Mouse (Mus musculus): ENCODE data around the gene Slc36a1. TPM values are rescaled to one million over a fixed set of nuclear protein-coding genes. Genes with fewer than 3 reads are reported as not detected.

The Slc36a1 gene
- polyA plus RNA-seq, 1 experiment: 41.5 TPM

GRCm38 (mm10) chr11:55218473-55218872 lies 14.3 kb downstream of the Slc36a1 start:
- 0 out of 2 replicates have a peak, but pooled peaks cover 3% of the 10 kb centered on the region for H3K4me1 ChIP-seq (ENCODE audit: control insufficient read depth, insufficient read depth, low read length)
- 88% methylated on average over 3 of the region's 3 CpGs for WGBS
- H3K27ac ChIP-seq (ENCODE audit: insufficient read depth, low read length): no peak overlapping the region
- no peak overlapping the region for H3K4me3 ChIP-seq (replicated peaks; ENCODE audit: insufficient read depth, low read depth, low read length)
- no peaks in the 10 kb centered on the region for H3K27me3 ChIP-seq (ENCODE audit: control insufficient read depth, insufficient read depth, low read length)
- TF ChIP-seq CTCF (IDR thresholded peaks at IDR 0.05; ENCODE audit: borderline replicate concordance, insufficient read depth, low read depth, low read length) (no peak), POLR2A (IDR thresholded peaks at IDR 0.05; ENCODE audit: borderline replicate concordance, insufficient read depth, low read length) (no peak)
- DNase-seq: no peak

- no peaks in the 10 kb centered on the region for H3K4me1 ChIP-seq (ENCODE audit: control insufficient read depth, insufficient read depth, low read length)
- WGBS: 74% methylated on average over 7 of the region's 7 CpGs
- H3K27ac ChIP-seq (ENCODE audit: insufficient read depth, low read length): no peak overlapping the region
- no peak for TF ChIP-seq CTCF (IDR thresholded peaks at IDR 0.05; ENCODE audit: borderline replicate concordance, insufficient read depth, low read depth, low read length)
- no peak for TF ChIP-seq POLR2A (IDR thresholded peaks at IDR 0.05; ENCODE audit: borderline replicate concordance, insufficient read depth, low read length)
- no peak for DNase-seq
- no peak overlapping the region for H3K4me3 ChIP-seq (replicated peaks; ENCODE audit: insufficient read depth, low read depth, low read length)
- H3K27me3 ChIP-seq (ENCODE audit: control insufficient read depth, insufficient read depth, low read length): no peaks in the 10 kb centered on the region
These were observed 17.2 kb downstream of the Slc36a1 start for GRCm38 (mm10) chr11:55221306-55221705.

DNA sequence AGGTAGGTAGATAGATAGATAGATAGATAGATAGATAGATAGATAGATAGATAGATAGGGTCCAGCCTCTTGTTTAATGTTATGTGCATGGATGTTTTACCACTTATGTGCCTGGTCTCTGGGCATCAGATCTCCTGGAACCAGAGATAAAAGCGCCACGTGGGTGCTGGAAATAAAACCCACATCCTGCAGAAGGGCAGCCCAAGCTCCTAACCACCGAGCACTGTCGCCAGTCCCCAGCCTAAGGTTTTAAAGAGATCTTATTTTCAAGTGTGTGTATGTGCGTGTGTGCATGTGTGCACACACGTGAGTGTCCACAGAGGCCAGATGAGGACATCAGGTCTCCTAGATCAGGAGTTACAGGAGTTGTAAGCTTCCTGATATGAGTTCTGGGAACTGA lies 26.9 kb downstream of the Slc36a1 start:
- TF ChIP-seq POLR2A (IDR thresholded peaks at IDR 0.05; ENCODE audit: borderline replicate concordance, insufficient read depth, low read length) (no peak), CTCF (IDR thresholded peaks at IDR 0.05; ENCODE audit: borderline replicate concordance, insufficient read depth, low read depth, low read length) (no peak)
- 92% methylated on average over 6 of the region's 6 CpGs for WGBS
- Histone ChIP-seq H3K27me3 (ENCODE audit: control insufficient read depth, insufficient read depth, low read length) (no peaks in the 10 kb centered on the region), H3K27ac (ENCODE audit: insufficient read depth, low read length) (no peak overlapping the region), H3K4me1 (ENCODE audit: control insufficient read depth, insufficient read depth, low read length) (peaks cover 19% of the 10 kb centered on the region), H3K4me3 (replicated peaks; ENCODE audit: insufficient read depth, low read depth, low read length) (no peak overlapping the region)
- no peak for DNase-seq

DNA sequence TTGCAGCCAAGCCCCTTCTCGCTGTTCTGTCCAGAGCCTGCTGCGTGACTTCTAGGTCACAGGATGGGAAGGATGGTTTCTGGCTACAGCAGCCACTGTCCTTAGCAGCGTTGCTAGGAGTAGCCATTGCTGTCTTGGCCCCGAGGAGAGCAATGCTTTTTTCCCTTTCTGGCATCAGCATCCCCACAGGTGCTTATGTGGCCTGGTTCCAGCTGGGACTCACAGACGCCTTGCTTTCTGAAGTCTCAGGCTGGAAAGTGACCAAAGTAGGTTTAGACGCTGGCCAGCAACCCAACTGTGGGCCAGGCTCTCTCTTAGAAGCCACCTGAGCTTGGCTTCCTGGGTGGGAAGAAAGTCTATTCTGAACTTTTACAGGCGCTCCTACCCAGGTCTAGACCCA lies 30.1 kb downstream of the Slc36a1 start:
- TF ChIP-seq CTCF (IDR thresholded peaks at IDR 0.05; ENCODE audit: borderline replicate concordance, insufficient read depth, low read depth, low read length) (no peak), POLR2A (IDR thresholded peaks at IDR 0.05; ENCODE audit: borderline replicate concordance, insufficient read depth, low read length) (no peak)
- H3K27ac ChIP-seq (ENCODE audit: insufficient read depth, low read length): no peak overlapping the region
- H3K27me3 ChIP-seq (ENCODE audit: control insufficient read depth, insufficient read depth, low read length): no peaks in the 10 kb centered on the region
- 11% methylated on average over 7 of the region's 7 CpGs for WGBS
- H3K4me3 ChIP-seq (replicated peaks; ENCODE audit: insufficient read depth, low read depth, low read length): no peak overlapping the region
- DNase-seq: peak; percentile 81 to 86
- peaks cover 23% of the 10 kb centered on the region for H3K4me1 ChIP-seq (ENCODE audit: control insufficient read depth, insufficient read depth, low read length)

- 53% methylated on average over 4 of the region's 4 CpGs for WGBS
- TF ChIP-seq CTCF (IDR thresholded peaks at IDR 0.05; ENCODE audit: borderline replicate concordance, insufficient read depth, low read depth, low read length) (no peak), POLR2A (IDR thresholded peaks at IDR 0.05; ENCODE audit: borderline replicate concordance, insufficient read depth, low read length) (no peak)
These were observed 30.6 kb downstream of the Slc36a1 start for GRCm38 (mm10) chr11:55234791-55235190.

DNA sequence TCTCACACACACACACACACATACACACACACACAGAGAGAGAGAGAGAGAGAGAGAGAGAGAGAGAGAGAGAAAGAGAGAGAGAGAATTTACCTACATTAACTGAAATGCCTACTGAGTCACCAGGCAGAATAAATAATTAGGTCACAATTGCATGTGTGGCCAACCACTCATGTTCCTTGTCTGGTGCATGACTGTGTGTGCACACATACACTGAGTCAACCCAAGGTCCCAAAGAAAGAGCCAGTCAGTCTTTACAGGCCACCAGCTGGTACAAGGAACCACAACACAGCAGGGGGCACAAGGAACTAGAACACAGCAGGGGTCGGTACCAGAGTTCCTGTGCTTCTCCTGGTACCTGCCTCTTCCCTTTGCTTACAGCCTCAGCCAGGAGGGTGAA lies 32.7 kb downstream of the Slc36a1 start:
- H3K4me1 ChIP-seq (ENCODE audit: control insufficient read depth, insufficient read depth, low read length): peaks cover 23% of the 10 kb centered on the region
- no peak for DNase-seq
- no peak overlapping the region for H3K27ac ChIP-seq (ENCODE audit: insufficient read depth, low read length)
- H3K4me3 ChIP-seq (replicated peaks; ENCODE audit: insufficient read depth, low read depth, low read length): no peak overlapping the region
- H3K27me3 ChIP-seq (ENCODE audit: control insufficient read depth, insufficient read depth, low read length): no peaks in the 10 kb centered on the region
- WGBS: 77% methylated on average over 1 of the region's 1 CpGs
- TF ChIP-seq POLR2A (IDR thresholded peaks at IDR 0.05; ENCODE audit: borderline replicate concordance, insufficient read depth, low read length) (no peak), CTCF (IDR thresholded peaks at IDR 0.05; ENCODE audit: borderline replicate concordance, insufficient read depth, low read depth, low read length) (no peak)

More at GRCm38 (mm10) chr11:55234791-55235190, 30.6 kb downstream of the Slc36a1 start:
- Histone ChIP-seq H3K4me3 (replicated peaks; ENCODE audit: insufficient read depth, low read depth, low read length) (no peak overlapping the region), H3K27me3 (ENCODE audit: control insufficient read depth, insufficient read depth, low read length) (no peaks in the 10 kb centered on the region), H3K4me1 (ENCODE audit: control insufficient read depth, insufficient read depth, low read length) (peaks cover 23% of the 10 kb centered on the region), H3K27ac (ENCODE audit: insufficient read depth, low read length) (no peak overlapping the region)
- no peak for DNase-seq

GRCm38 (mm10) chr11:55239496-55239895 lies 35.3 kb downstream of the Slc36a1 start:
- H3K4me3 ChIP-seq (replicated peaks; ENCODE audit: insufficient read depth, low read depth, low read length): no peak overlapping the region
- WGBS: 77% methylated on average over 3 of the region's 3 CpGs
- DNase-seq: no peak
- no peaks in the 10 kb centered on the region for H3K27me3 ChIP-seq (ENCODE audit: control insufficient read depth, insufficient read depth, low read length)
- H3K27ac ChIP-seq (ENCODE audit: insufficient read depth, low read length): no peak overlapping the region
- H3K4me1 ChIP-seq (ENCODE audit: control insufficient read depth, insufficient read depth, low read length): peaks cover 10% of the 10 kb centered on the region
- no peak for TF ChIP-seq CTCF (IDR thresholded peaks at IDR 0.05; ENCODE audit: borderline replicate concordance, insufficient read depth, low read depth, low read length)
- no peak for TF ChIP-seq POLR2A (IDR thresholded peaks at IDR 0.05; ENCODE audit: borderline replicate concordance, insufficient read depth, low read length)

DNA sequence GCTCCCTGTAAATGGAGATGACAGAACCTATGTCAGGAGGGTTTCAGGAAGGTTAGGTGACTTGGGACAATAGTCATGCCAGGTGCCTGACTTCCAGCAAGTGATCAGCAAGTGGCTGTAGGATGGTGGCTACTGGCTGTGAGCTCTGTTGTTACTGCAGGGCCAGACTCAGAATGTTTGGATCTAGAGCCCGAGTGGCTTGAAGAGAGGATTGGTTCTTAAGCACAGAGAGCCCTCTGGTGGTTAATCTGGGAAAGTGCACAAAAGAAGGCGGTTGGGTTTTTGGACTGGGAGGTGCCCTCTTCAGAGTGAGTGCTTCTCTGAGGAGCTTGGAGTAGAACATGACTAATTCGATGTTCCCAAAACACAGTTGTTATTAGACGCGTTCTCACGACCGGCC lies 36.4 kb downstream of the Slc36a1 start:
- WGBS: 64% methylated on average over 7 of the region's 7 CpGs
- H3K4me3 ChIP-seq (replicated peaks; ENCODE audit: insufficient read depth, low read depth, low read length): no peak overlapping the region
- H3K4me1 ChIP-seq (ENCODE audit: control insufficient read depth, insufficient read depth, low read length): peaks cover 4% of the 10 kb centered on the region; the same call in 1 of the 2 replicates
- H3K27me3 ChIP-seq (ENCODE audit: control insufficient read depth, insufficient read depth, low read length): no peaks in the 10 kb centered on the region
- DNase-seq: peak; percentile 81 to 83
- TF ChIP-seq POLR2A (IDR thresholded peaks at IDR 0.05; ENCODE audit: borderline replicate concordance, insufficient read depth, low read length) (no peak), CTCF (IDR thresholded peaks at IDR 0.05; ENCODE audit: borderline replicate concordance, insufficient read depth, low read depth, low read length) (peak; percentile 69)
- H3K27ac ChIP-seq (ENCODE audit: insufficient read depth, low read length): no peak overlapping the region

All from cerebellum, adult 2 months (tissue).